Mouse (Mus musculus) splenic B cell, adult 2 months (primary cell): ENCODE measurements around the gene Tsks.

Source experiments
- DNase-seq: peaks from one replicate; pipeline ENCODE4 v3.0.0-alpha.2; 2011; ENCODE audit warnings: low read depth, low spot score
- H3K27me3 ChIP-seq: 2 replicates; pipeline ENCODE4 v1.6.1; 2012; ENCODE audit warnings: mild to moderate bottlenecking, low read length, moderate library complexity, mixed read lengths; ENCODE audit not compliant: control insufficient read depth, poor library complexity, insufficient read depth, severe bottlenecking
- H3K36me3 ChIP-seq: 2 replicates; pipeline ENCODE4 v1.6.1; 2012; ENCODE audit warnings: mild to moderate bottlenecking, low read length, moderate library complexity, mixed read lengths; ENCODE audit not compliant: control insufficient read depth, poor library complexity, insufficient read depth, severe bottlenecking

Gene Tsks

GRCm38 (mm10) chr7:44942904-44943303 lies at the start of gene Tsks:
TSS of gene Tsks (plus strand) at chr7:44943204.
- H3K27me3 ChIP-seq, result no peaks in the 10 kb centered on the region
- DNase-seq, result no peak
- H3K36me3 ChIP-seq, result no peaks in the 10 kb centered on the region

- Histone ChIP-seq H3K36me3 (no peaks in the 10 kb centered on the region; the same call in 1 of the 2 replicates), H3K27me3 (no peaks in the 10 kb centered on the region)
- no peak for DNase-seq
Measured at GRCm38 (mm10) chr7:44894175-44894574, 48.8 kb upstream of the Tsks start.

GRCm38 (mm10) chr7:44895206-44895592 lies 47.8 kb upstream of the Tsks start:
- H3K27me3 ChIP-seq, result no peaks in the 10 kb centered on the region

GRCm38 (mm10) chr7:44895593-44896434 lies 47.2 kb upstream of the Tsks start, which contains the start of gene Fuz:
TSS of gene Fuz (plus strand) at chr7:44896079.
- Histone ChIP-seq H3K36me3 (no peaks in the 10 kb centered on the region; the same call in 1 of the 2 replicates), H3K27me3 (no peaks in the 10 kb centered on the region)
- DNase-seq, result peak; percentile 94

More at GRCm38 (mm10) chr7:44895206-44895592, 47.8 kb upstream of the Tsks start:
- H3K36me3 ChIP-seq, result no peaks in the 10 kb centered on the region; the same call in 1 of the 2 replicates
- no peak for DNase-seq

GRCm38 (mm10) chr7:44896499-44896898 lies 46.5 kb upstream of the Tsks start:
- DNase-seq, result no peak
- H3K36me3 ChIP-seq, result no peaks in the 10 kb centered on the region; the same call in 1 of the 2 replicates
- H3K27me3 ChIP-seq, result no peaks in the 10 kb centered on the region

- H3K27me3 ChIP-seq, result no peaks in the 10 kb centered on the region
- DNase-seq, result peak; percentile 26
- no peaks in the 10 kb centered on the region; the same call in 1 of the 2 replicates for H3K36me3 ChIP-seq
Measured at GRCm38 (mm10) chr7:44898607-44899006, 44.4 kb upstream of the Tsks start.

- no peaks in the 10 kb centered on the region for H3K27me3 ChIP-seq
- DNase-seq, result no peak
- peaks cover 2% of the 10 kb centered on the region for H3K36me3 ChIP-seq
Measured at GRCm38 (mm10) chr7:44900632-44901031, 42.4 kb upstream of the Tsks start.

GRCm38 (mm10) chr7:44901230-44901722 lies 41.7 kb upstream of the Tsks start:
- peak; percentile 84 for DNase-seq
- peaks cover 2% of the 10 kb centered on the region for H3K36me3 ChIP-seq

GRCm38 (mm10) chr7:44905430-44905829 lies 37.6 kb upstream of the Tsks start:
- H3K36me3 ChIP-seq, result peaks cover 7% of the 10 kb centered on the region
- H3K27me3 ChIP-seq, result no peaks in the 10 kb centered on the region
- DNase-seq, result no peak

More at GRCm38 (mm10) chr7:44901230-44901722, 41.7 kb upstream of the Tsks start:
- no peaks in the 10 kb centered on the region for H3K27me3 ChIP-seq

- Histone ChIP-seq H3K27me3 (no peaks in the 10 kb centered on the region), H3K36me3 (peaks cover 8% of the 10 kb centered on the region)
- no peak for DNase-seq
Measured at GRCm38 (mm10) chr7:44908706-44909476, 34.1 kb upstream of the Tsks start.

- H3K36me3 ChIP-seq, result peaks cover 4% of the 10 kb centered on the region
- DNase-seq, result no peak
- no peaks in the 10 kb centered on the region for H3K27me3 ChIP-seq
Measured at GRCm38 (mm10) chr7:44914396-44914795, 28.6 kb upstream of the Tsks start.

GRCm38 (mm10) chr7:44915314-44915713 lies 27.7 kb upstream of the Tsks start:
- Histone ChIP-seq H3K27me3 (no peaks in the 10 kb centered on the region), H3K36me3 (peaks cover 2% of the 10 kb centered on the region; the same call in 1 of the 2 replicates)
- no peak for DNase-seq

- peaks cover 2% of the 10 kb centered on the region; the same call in 1 of the 2 replicates for H3K36me3 ChIP-seq
- no peak for DNase-seq
- no peaks in the 10 kb centered on the region for H3K27me3 ChIP-seq
Measured at GRCm38 (mm10) chr7:44916191-44916590, 26.8 kb upstream of the Tsks start.

GRCm38 (mm10) chr7:44916881-44917280 lies 26.1 kb upstream of the Tsks start:
- peaks cover 2% of the 10 kb centered on the region; the same call in 1 of the 2 replicates for H3K36me3 ChIP-seq
- no peaks in the 10 kb centered on the region for H3K27me3 ChIP-seq
- no peak for DNase-seq
